Mouse (Mus musculus): ENCODE measurements around the gene Acbd3. TPM values are rescaled to one million over a fixed set of nuclear protein-coding genes. Genes with fewer than 3 reads are reported as not detected.
A peak's percentile ranks its signal among the peaks of the same experiment; 100 is the strongest.

Acbd3 gene
- total and polyA plus RNA-seq, 3 experiments, result 9.0 to 23.8 (median 20.6) TPM

- no peak overlapping the region for H3K27ac ChIP-seq
- TF ChIP-seq EP300 (IDR thresholded peaks at IDR 0.05; ENCODE audit: insufficient read depth, low read depth, low read length) (peak; percentile 88; the same call in 1 of the 2 replicates), CTCF (IDR thresholded peaks at IDR 0.05) (peak; percentile 89), POLR2A (IDR thresholded peaks at IDR 0.05; ENCODE audit: insufficient read depth, low read depth, low read length) (no peak)
- H3K79me2 ChIP-seq (replicated peaks; ENCODE audit: control insufficient read depth, insufficient read depth, low read length), result no peaks in the 10 kb centered on the region
- H3K27me3 ChIP-seq (ENCODE audit: control insufficient read depth, insufficient read depth, low read length), result no peaks in the 10 kb centered on the region
- DNase-seq, result peak; percentile 82 to 85
- intact Hi-C loops (cut with DNase I), result loop anchor here (1.0 to 2.0 kb wide), 2 partner anchors 44 to 329 kb away; no protein-coding TSS in a partner anchor
- H3K36me3 ChIP-seq (ENCODE audit: control insufficient read depth, insufficient read depth, low read length), result no peaks in the 10 kb centered on the region
- no peaks in the 10 kb centered on the region; the same call in 1 of the 2 replicates for H3K4me1 ChIP-seq (ENCODE audit: control insufficient read depth, insufficient read depth, low read length)
- WGBS, result 2% methylated on average over 11 of the region's 11 CpGs
- peak overlapping the region; percentile 32 for H3K4me3 ChIP-seq
- H3K9ac ChIP-seq (ENCODE audit: low read depth, low read length), result peak overlapping the region; percentile 22; the same call in 1 of the 2 replicates
These were observed 38.0 kb downstream of the Acbd3 start for GRCm38 (mm10) chr1:180763828-180764227.

DNA sequence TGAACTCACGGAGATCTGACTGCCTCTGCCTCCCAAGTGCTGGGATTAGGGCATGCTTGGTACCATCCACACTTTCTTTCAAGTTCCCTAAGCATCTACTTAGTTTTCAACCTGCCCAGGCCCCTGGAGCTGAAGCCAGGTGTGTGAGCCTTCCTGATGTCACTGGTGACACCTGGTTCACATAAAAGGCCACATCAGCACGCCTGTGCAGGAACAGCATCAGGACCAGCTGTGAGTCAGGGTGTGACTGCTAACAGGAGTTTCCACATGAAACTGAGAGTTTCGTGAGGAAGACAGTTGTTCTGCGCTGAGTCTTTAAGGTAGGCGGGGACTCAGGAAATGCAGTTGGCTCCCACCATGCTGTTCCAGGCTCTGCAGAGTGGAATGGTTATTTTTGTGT lies 39.5 kb downstream of the Acbd3 start:
- H3K4me1 ChIP-seq (ENCODE audit: control insufficient read depth, insufficient read depth, low read length), result no peaks in the 10 kb centered on the region; the same call in 1 of the 2 replicates
- H3K79me2 ChIP-seq (replicated peaks; ENCODE audit: control insufficient read depth, insufficient read depth, low read length), result no peaks in the 10 kb centered on the region
- H3K27ac ChIP-seq, result no peak overlapping the region
- no peaks in the 10 kb centered on the region for H3K27me3 ChIP-seq (ENCODE audit: control insufficient read depth, insufficient read depth, low read length)
- no peak for DNase-seq
- TF ChIP-seq EP300 (IDR thresholded peaks at IDR 0.05; ENCODE audit: insufficient read depth, low read depth, low read length), result no peak
- 73% methylated on average over 5 of the region's 5 CpGs for WGBS
- no peaks in the 10 kb centered on the region for H3K36me3 ChIP-seq (ENCODE audit: control insufficient read depth, insufficient read depth, low read length)
- no peak overlapping the region for H3K4me3 ChIP-seq
- intact Hi-C loops (cut with DNase I), result loop anchor here (2.0 kb wide), 1 partner anchor 331 kb away; no protein-coding TSS in a partner anchor
- H3K9ac ChIP-seq (ENCODE audit: low read depth, low read length), result no peak overlapping the region

- intact Hi-C loops (cut with DNase I), result no loop called here
- 41% methylated on average over 5 of the region's 5 CpGs for WGBS
These were observed 40.7 kb downstream of the Acbd3 start for GRCm38 (mm10) chr1:180766557-180766956.

DNA sequence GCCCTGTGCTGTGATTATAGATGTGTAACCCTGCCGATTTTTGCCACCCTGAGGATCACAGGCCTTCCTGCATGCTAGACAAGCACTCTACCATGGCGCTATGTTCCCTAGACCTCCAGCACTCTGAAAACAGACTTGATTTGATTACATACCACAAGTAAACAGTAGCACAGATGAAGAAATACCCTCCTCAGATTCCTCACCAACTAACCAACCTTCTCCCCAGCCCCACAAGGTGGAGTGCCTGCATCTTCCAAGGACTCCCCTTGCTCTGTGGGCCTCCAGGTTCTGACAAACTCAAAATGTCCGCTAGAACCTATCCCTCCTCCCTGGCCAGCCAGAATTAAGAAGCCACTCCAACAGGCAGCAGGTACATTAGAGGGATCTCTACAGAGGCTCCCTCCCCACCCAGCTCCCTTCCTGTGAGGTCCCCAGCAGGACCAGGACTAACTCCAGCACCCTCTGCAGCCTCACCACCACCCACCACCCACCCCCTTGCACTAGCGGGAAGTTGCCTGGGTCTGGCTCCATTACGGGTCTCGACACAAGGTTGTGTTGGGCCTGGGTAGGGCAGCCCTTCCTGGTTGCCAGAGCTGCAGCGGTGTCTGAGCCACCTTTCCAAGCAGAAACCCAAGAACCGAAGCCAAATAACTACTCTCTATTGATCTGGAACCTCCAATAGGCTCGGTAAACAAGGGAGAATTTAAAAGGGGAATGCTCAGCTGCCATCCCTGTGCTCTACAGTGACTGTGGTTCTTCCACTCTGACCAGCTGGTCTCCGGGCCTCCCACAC lies 41.9 kb downstream of the Acbd3 start:
- H3K4me1 ChIP-seq (ENCODE audit: control insufficient read depth, insufficient read depth, low read length), result no peaks in the 10 kb centered on the region; the same call in 1 of the 2 replicates
- no peak for DNase-seq
- no peaks in the 10 kb centered on the region for H3K79me2 ChIP-seq (replicated peaks; ENCODE audit: control insufficient read depth, insufficient read depth, low read length)
- no peaks in the 10 kb centered on the region for H3K27me3 ChIP-seq (ENCODE audit: control insufficient read depth, insufficient read depth, low read length)
- 26% methylated on average over 10 of the region's 10 CpGs for WGBS
- H3K9ac ChIP-seq (ENCODE audit: low read depth, low read length), result peak overlapping the region; percentile 78
- intact Hi-C loops (cut with DNase I), result loop anchor here (1.0 kb wide), 1 partner anchor 44 kb away; no protein-coding TSS in a partner anchor
- H3K27ac ChIP-seq, result peak overlapping the region; percentile 68
- no peaks in the 10 kb centered on the region for H3K36me3 ChIP-seq (ENCODE audit: control insufficient read depth, insufficient read depth, low read length)
- H3K4me3 ChIP-seq, result peak overlapping the region; percentile 54
- no peak for TF ChIP-seq POLR2A (IDR thresholded peaks at IDR 0.05; ENCODE audit: insufficient read depth, low read depth, low read length)
- TF ChIP-seq CTCF (IDR thresholded peaks at IDR 0.05), result no peak
- TF ChIP-seq EP300 (IDR thresholded peaks at IDR 0.05; ENCODE audit: insufficient read depth, low read depth, low read length), result no peak

More at GRCm38 (mm10) chr1:180766557-180766956, 40.7 kb downstream of the Acbd3 start:
- Histone ChIP-seq H3K79me2 (replicated peaks; ENCODE audit: control insufficient read depth, insufficient read depth, low read length) (no peaks in the 10 kb centered on the region), H3K9ac (ENCODE audit: low read depth, low read length) (no peak overlapping the region), H3K4me1 (ENCODE audit: control insufficient read depth, insufficient read depth, low read length) (no peaks in the 10 kb centered on the region; the same call in 1 of the 2 replicates), H3K36me3 (ENCODE audit: control insufficient read depth, insufficient read depth, low read length) (no peaks in the 10 kb centered on the region), H3K27ac (no peak overlapping the region), H3K4me3 (no peak overlapping the region), H3K27me3 (ENCODE audit: control insufficient read depth, insufficient read depth, low read length) (no peaks in the 10 kb centered on the region)
- TF ChIP-seq POLR2A (IDR thresholded peaks at IDR 0.05; ENCODE audit: insufficient read depth, low read depth, low read length) (no peak), EP300 (IDR thresholded peaks at IDR 0.05; ENCODE audit: insufficient read depth, low read depth, low read length) (no peak), CTCF (IDR thresholded peaks at IDR 0.05) (no peak)
- peak in 1 of 2 experiments; percentile 44 for DNase-seq

GRCm38 (mm10) chr1:180768334-180769168 lies 42.7 kb downstream of the Acbd3 start:
- H3K36me3 ChIP-seq (ENCODE audit: control insufficient read depth, insufficient read depth, low read length), result no peaks in the 10 kb centered on the region
- H3K4me1 ChIP-seq (ENCODE audit: control insufficient read depth, insufficient read depth, low read length), result no peaks in the 10 kb centered on the region; the same call in 1 of the 2 replicates
- DNase-seq, result peak; percentile 87 to 88
- intact Hi-C loops (cut with DNase I), result loop anchor here (1.0 kb wide), 1 partner anchor 43 kb away; no protein-coding TSS in a partner anchor
- H3K27me3 ChIP-seq (ENCODE audit: control insufficient read depth, insufficient read depth, low read length), result no peaks in the 10 kb centered on the region
- TF ChIP-seq CTCF (IDR thresholded peaks at IDR 0.05) (peak; percentile 94), EP300 (IDR thresholded peaks at IDR 0.05; ENCODE audit: insufficient read depth, low read depth, low read length) (0 out of 2 replicates have a peak, but pooled peaks have one; percentile 8), POLR2A (IDR thresholded peaks at IDR 0.05; ENCODE audit: insufficient read depth, low read depth, low read length) (peak; percentile 63)
- no peaks in the 10 kb centered on the region for H3K79me2 ChIP-seq (replicated peaks; ENCODE audit: control insufficient read depth, insufficient read depth, low read length)
- H3K9ac ChIP-seq (ENCODE audit: low read depth, low read length), result peak overlapping the region; percentile 78
- peak overlapping the region; percentile 54 for H3K4me3 ChIP-seq
- WGBS, result 4% methylated on average over 37 of the region's 37 CpGs
- peak overlapping the region; percentile 68 for H3K27ac ChIP-seq
